Mouse (Mus musculus) left cerebral cortex, adult 2 months (tissue): Measurements from ENCODE around the gene Npr2. TPM values are rescaled to one million over a fixed set of nuclear protein-coding genes. Genes with fewer than 3 reads are reported as not detected.

Experiments
- DNase-seq, 2 experiments: peaks; one replicate each; pipeline ENCODE4 v3.0.0; 2021 to 2022; ENCODE audit warnings: low spot score in 2 of 2, mixed read lengths in 1 of 2; ENCODE audit errors: extremely low spot score in 1 of 2
- H3K27ac ChIP-seq: fragments of 200-600 bp; 2 replicates; pipeline ENCODE4 v1.8.1; 2022
- H3K4me3 ChIP-seq: fragments of 200-600 bp; 2 replicates; pipeline ENCODE4 v1.8.1; 2022
- CTCF ChIP-seq: fragments of 200-600 bp; IDR thresholded peaks from 2 replicates; pipeline ENCODE4 v1.8.1; 2022; ENCODE audit warnings: antibody characterized with exemption, mild to moderate bottlenecking, moderate library complexity
- intact Hi-C: fragments of 180-260 bp; cut with DNase I; formaldehyde crosslinking; loops from one replicate; pipeline ENCODE4 v1.15.1; 2025
- total RNA-seq, 2 experiments: library from RNA; stranded (reverse); gene quantifications; 2 replicates each; pipeline ENCODE4 v1.2.3; 2021

The Npr2 gene
- total RNA-seq, 2 experiments from 2014 or later = 60.9 to 62.0 TPM

DNA sequence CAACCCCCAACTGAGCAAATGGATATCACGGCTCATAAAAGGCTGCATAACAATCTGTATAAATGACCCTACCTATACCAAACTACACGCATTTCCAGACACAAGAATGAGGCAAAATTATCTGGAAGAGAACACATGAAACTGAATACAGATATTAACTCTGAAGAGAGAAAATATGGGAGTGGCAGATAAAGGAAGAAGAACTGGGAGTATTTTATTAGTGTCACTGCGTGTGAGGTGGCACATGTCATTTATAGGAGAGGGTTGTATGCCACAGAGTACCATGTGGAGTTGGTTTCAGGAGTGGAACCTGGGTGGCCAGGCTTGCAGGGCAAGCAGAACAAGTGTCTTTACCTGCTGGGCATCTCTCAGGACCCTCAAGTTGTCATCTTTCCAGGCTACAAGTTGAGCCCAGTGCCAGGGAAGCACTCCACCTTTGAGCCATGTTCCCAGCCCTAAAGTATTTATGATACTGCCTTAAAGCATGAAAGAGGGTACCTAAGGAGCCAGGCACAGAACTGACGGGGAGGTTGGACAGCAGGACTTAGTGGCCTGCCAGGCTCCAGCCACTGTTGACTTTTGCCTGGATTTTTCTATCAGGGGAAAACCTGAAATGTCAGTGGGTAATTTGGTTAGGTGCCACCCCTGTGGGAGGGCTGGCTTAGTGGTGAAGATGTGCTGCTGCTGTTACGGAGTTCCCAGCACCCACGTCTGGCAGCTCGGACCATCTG, 32.9 kb upstream of the Npr2 start:
- intact Hi-C loops = no loop called here
- no peak for DNase-seq

GRCm38 (mm10) chr4:43600195-43600934, 31.4 kb upstream of the Npr2 start:
- intact Hi-C loops = no loop called here

More for the DNA sequence above, 32.9 kb upstream of the Npr2 start:
- Histone ChIP-seq H3K4me3 (no peak overlapping the region), H3K27ac (no peak overlapping the region)
- no peak for TF ChIP-seq CTCF

DNA sequence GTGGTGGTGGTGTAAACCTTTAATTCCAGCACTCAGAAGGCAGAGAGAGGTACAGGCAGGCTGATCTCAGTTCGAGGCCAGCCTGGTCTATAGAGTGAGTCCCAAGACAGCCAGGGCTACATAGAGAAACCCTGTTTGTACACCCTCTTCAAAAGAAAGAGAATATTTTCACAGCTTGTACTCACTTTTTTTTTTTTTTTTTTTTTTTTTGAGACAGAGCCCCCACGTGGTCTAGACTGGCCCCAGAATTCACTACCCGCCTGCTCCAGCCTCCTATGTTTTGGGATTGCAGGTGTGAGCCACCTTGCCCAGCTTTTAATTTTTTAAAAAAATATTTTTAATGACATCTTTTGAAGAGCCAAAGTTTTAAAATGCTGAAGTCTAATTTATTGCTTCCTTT, 27.6 kb upstream of the Npr2 start:
- H3K4me3 ChIP-seq = no peak overlapping the region
- H3K27ac ChIP-seq = no peak overlapping the region
- intact Hi-C loops = no loop called here
- DNase-seq = no peak
- no peak for TF ChIP-seq CTCF

More at GRCm38 (mm10) chr4:43600195-43600934, 31.4 kb upstream of the Npr2 start:
- TF ChIP-seq CTCF = no peak
- DNase-seq = no peak
- Histone ChIP-seq H3K27ac (no peak overlapping the region), H3K4me3 (no peak overlapping the region)

- DNase-seq = no peak
- Histone ChIP-seq H3K4me3 (no peak overlapping the region), H3K27ac (no peak overlapping the region)
- no peak for TF ChIP-seq CTCF
- intact Hi-C loops = no loop called here
Measured at GRCm38 (mm10) chr4:43604751-43605685, 26.7 kb upstream of the Npr2 start.

GRCm38 (mm10) chr4:43612534-43612933, 19.2 kb upstream of the Npr2 start:
- Histone ChIP-seq H3K4me3 (no peak overlapping the region), H3K27ac (no peak overlapping the region)
- DNase-seq = no peak
- TF ChIP-seq CTCF = no peak
- intact Hi-C loops = no loop called here

GRCm38 (mm10) chr4:43613060-43613730, 18.5 kb upstream of the Npr2 start:
- H3K27ac ChIP-seq = no peak overlapping the region
- DNase-seq = no peak
- intact Hi-C loops = no loop called here
- H3K4me3 ChIP-seq = no peak overlapping the region
- no peak for TF ChIP-seq CTCF

DNA sequence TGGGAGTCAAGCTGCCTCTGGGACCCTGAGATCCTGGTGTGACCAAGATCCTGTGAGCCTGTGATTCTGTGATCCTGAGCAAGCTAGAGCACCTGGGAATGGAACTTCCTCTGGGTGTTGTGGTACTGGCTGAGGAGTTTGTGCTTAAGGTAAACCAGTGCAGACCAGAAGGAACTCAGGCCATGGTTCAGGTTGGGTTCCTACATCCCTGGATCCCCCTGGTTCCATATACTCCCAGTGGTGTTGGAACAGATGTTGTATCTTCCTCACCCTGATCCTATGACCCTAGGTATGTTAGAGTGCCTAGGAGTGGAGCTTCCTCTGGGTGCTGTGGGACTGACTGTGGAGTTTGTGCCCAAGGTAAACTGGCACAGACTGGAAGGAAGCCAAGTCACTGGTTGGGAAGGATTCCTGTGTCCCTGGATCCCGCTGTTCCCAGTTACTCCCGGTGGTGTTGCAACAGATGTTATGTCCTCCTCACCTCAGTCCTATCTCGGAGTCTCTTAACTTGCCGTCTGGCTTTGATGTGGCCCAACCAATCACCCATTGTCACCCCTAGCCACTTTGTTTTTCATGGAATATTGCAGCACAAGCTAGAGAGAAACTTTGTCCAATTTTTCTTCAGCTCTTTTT, 11.5 kb upstream of the Npr2 start:
- intact Hi-C loops = no loop called here
- H3K4me3 ChIP-seq = no peak overlapping the region
- DNase-seq = no peak
- H3K27ac ChIP-seq = no peak overlapping the region
- no peak for TF ChIP-seq CTCF

GRCm38 (mm10) chr4:43629106-43629817, 2.5 kb upstream of the Npr2 start:
- no peak for TF ChIP-seq CTCF
- Histone ChIP-seq H3K27ac (no peak overlapping the region), H3K4me3 (no peak overlapping the region)
- intact Hi-C loops = no loop called here
- DNase-seq = no peak

GRCm38 (mm10) chr4:43630030-43630581, 1.6 kb upstream of the Npr2 start:
- intact Hi-C loops = loop anchor here (1.0 to 2.0 kb wide), 3 partner anchors 26 to 231 kb away; partner anchors contain the start of gene Hint2
- peak; percentile 74 to 86 for DNase-seq

GRCm38 (mm10) chr4:43630671-43631045, 1.1 kb upstream of the Npr2 start:
- H3K27ac ChIP-seq = peak overlapping the region; percentile 71
- DNase-seq = no peak
- peak overlapping the region; percentile 78 for H3K4me3 ChIP-seq
- no peak for TF ChIP-seq CTCF
- intact Hi-C loops = loop anchor here (1.0 to 2.0 kb wide), 4 partner anchors 26 to 230 kb away; partner anchors contain the start of genes Hint2 and Tmem8b

More at GRCm38 (mm10) chr4:43630030-43630581, 1.6 kb upstream of the Npr2 start:
- peak; percentile 89 for TF ChIP-seq CTCF
- H3K27ac ChIP-seq = peak overlapping the region; percentile 71; the same call in 1 of the 2 replicates
- no peak overlapping the region for H3K4me3 ChIP-seq
